Mouse (Mus musculus) cerebellum, adult 2 months (tissue): ENCODE data around the gene Junb. TPM values are rescaled to one million over a fixed set of nuclear protein-coding genes. Genes with fewer than 3 reads are reported as not detected.

ENCODE experiments used
- DNase-seq, 2 experiments: peaks; one replicate each; pipeline ENCODE4 v3.0.0; 2021
- H3K27ac ChIP-seq: fragments of 200-500 bp; 2 replicates; pipeline ENCODE4 v1.5.1; 2012; ENCODE audit warnings: low read length, control low read depth, inconsistent platforms; ENCODE audit not compliant: insufficient read depth
- H3K27me3 ChIP-seq: fragments of 200-500 bp; 2 replicates; pipeline ENCODE4 v1.6.1; 2012; ENCODE audit warnings: inconsistent platforms, mild to moderate bottlenecking, low read length, moderate library complexity; ENCODE audit not compliant: control insufficient read depth, insufficient read depth
- H3K4me1 ChIP-seq: fragments of 200-500 bp; 2 replicates; pipeline ENCODE4 v1.6.1; 2011; ENCODE audit warnings: low read length; ENCODE audit not compliant: control insufficient read depth, insufficient read depth
- H3K4me3 ChIP-seq: fragments of 200-500 bp; replicated peaks from 2 replicates; pipeline ENCODE3; 2011; ENCODE audit warnings: mild to moderate bottlenecking, low read depth, low read length, control low read depth; ENCODE audit not compliant: insufficient read depth
- CTCF ChIP-seq: fragments of 200-500 bp; IDR thresholded peaks from 2 replicates; pipeline ENCODE4 v1.5.1; 2011; ENCODE audit warnings: low read depth, mild to moderate bottlenecking, control low read depth, low read length, moderate library complexity, borderline replicate concordance; ENCODE audit not compliant: insufficient read depth
- POLR2A ChIP-seq: fragments of 200-500 bp; IDR thresholded peaks from 2 replicates; pipeline ENCODE4 v1.6.1; 2011; ENCODE audit warnings: low read length, control low read depth, borderline replicate concordance; ENCODE audit not compliant: insufficient read depth
- WGBS: fragments of 180-500 bp; shearing (Covaris S2); methylation state at CpG from one replicate; pipeline ENCODE4 v1.1.7; 2018; 5-methylcytosine and 5-hydroxymethylcytosine counted together
- polyA plus RNA-seq: library from polyadenylated mRNA; depleted of rRNA; stranded (reverse); fragments of >200 nt; gene quantifications from 2 replicates; pipeline ENCODE4 v1.2.3, GENCODE M21; 2012

Junb gene
- polyA plus RNA-seq, 1 experiment, result 12.8 TPM

DNA sequence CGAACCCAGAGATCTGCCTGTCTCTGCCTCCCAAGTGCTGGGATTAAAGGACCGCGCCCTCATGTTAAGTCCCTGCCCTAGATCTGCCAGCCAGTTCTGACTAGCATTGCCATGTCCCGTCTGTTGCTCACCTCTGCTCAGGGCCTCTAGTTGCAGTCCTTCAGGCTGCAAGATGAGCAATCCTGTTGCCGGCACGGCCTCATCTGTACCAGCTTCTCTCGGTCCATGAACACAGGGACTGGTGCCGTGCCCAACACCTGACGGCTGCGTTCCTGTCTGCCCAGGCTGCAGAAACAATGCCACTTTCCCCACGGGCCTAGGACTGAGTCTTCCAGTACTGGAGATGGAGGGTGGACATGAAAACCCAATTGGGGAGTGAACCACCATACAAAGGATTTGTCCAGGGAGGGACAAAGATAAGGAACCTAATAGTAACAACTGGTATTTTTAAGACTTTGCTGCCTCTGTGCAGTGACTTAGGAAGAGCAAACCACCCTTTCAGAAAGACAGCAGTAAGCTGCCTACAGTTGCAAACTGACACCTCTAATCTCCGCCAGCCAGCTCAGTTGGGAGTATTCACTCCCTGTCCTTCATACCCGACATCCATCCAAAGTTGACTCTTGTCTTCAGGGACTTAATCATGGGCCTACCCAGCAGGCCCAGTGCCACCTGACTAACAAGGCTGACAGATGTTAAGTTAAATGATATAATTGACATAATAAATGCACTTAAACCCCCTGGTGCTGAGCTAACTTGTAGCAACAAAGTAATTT is 10.8 kb downstream of the Junb start:
- no peak overlapping the region for H3K27ac ChIP-seq
- no peak for DNase-seq
- TF ChIP-seq CTCF (no peak), POLR2A (no peak)
- H3K27me3 ChIP-seq, result no peaks in the 10 kb centered on the region
- H3K4me1 ChIP-seq, result peaks cover 5% of the 10 kb centered on the region; the same call in 1 of the 2 replicates
- no peak overlapping the region for H3K4me3 ChIP-seq
- 90% methylated on average over 13 of the region's 13 CpGs for WGBS

GRCm38 (mm10) chr8:84966603-84967002 is 11.9 kb downstream of the Junb start:
- Histone ChIP-seq H3K27ac (no peak overlapping the region), H3K4me3 (no peak overlapping the region), H3K27me3 (no peaks in the 10 kb centered on the region), H3K4me1 (peaks cover 5% of the 10 kb centered on the region; the same call in 1 of the 2 replicates)
- no peak for DNase-seq
- TF ChIP-seq POLR2A (no peak), CTCF (no peak)
- 75% methylated on average over 3 of the region's 3 CpGs for WGBS

GRCm38 (mm10) chr8:84965731-84966291 is 12.7 kb downstream of the Junb start:
- WGBS, result under 1% methylated on average over 41 of the region's 41 CpGs
- Histone ChIP-seq H3K27me3 (no peaks in the 10 kb centered on the region), H3K27ac (peak overlapping the region; percentile 10; the same call in 1 of the 2 replicates), H3K4me1 (peaks cover 5% of the 10 kb centered on the region; the same call in 1 of the 2 replicates), H3K4me3 (peak overlapping the region; percentile 73)
- peak; percentile 91 to 95 for DNase-seq
- TF ChIP-seq POLR2A (peak; percentile 71; the same call in 1 of the 2 replicates), CTCF (0 out of 2 replicates have a peak, but pooled peaks have one; percentile 2)

GRCm38 (mm10) chr8:84963952-84964351 is 14.6 kb downstream of the Junb start:
- Histone ChIP-seq H3K27me3 (no peaks in the 10 kb centered on the region), H3K4me1 (peaks cover 3% of the 10 kb centered on the region; the same call in 1 of the 2 replicates), H3K27ac (no peak overlapping the region), H3K4me3 (no peak overlapping the region)
- no peak for DNase-seq
- WGBS, result 84% methylated on average over 4 of the region's 4 CpGs
- TF ChIP-seq CTCF (no peak), POLR2A (no peak)

GRCm38 (mm10) chr8:84959811-84960210 is 18.7 kb downstream of the Junb start:
- Histone ChIP-seq H3K4me3 (no peak overlapping the region), H3K4me1 (no peaks in the 10 kb centered on the region; the same call in 1 of the 2 replicates), H3K27me3 (no peaks in the 10 kb centered on the region), H3K27ac (no peak overlapping the region)
- TF ChIP-seq CTCF (no peak), POLR2A (no peak)
- no peak for DNase-seq
- WGBS, result 81% methylated on average over 7 of the region's 7 CpGs

GRCm38 (mm10) chr8:84956768-84957167 is 21.8 kb downstream of the Junb start:
- no peak overlapping the region for H3K4me3 ChIP-seq
- no peaks in the 10 kb centered on the region for H3K4me1 ChIP-seq
- no peak overlapping the region for H3K27ac ChIP-seq
- DNase-seq, result peak; percentile 69 to 82
- no peaks in the 10 kb centered on the region for H3K27me3 ChIP-seq
- 33% methylated on average over 2 of the region's 2 CpGs for WGBS
- TF ChIP-seq CTCF (peak; percentile 82), POLR2A (no peak)

GRCm38 (mm10) chr8:84952612-84953255 is 25.8 kb downstream of the Junb start:
- H3K4me1 ChIP-seq, result no peaks in the 10 kb centered on the region
- DNase-seq, result no peak
- WGBS, result 10% methylated on average over 18 of the region's 18 CpGs

DNA sequence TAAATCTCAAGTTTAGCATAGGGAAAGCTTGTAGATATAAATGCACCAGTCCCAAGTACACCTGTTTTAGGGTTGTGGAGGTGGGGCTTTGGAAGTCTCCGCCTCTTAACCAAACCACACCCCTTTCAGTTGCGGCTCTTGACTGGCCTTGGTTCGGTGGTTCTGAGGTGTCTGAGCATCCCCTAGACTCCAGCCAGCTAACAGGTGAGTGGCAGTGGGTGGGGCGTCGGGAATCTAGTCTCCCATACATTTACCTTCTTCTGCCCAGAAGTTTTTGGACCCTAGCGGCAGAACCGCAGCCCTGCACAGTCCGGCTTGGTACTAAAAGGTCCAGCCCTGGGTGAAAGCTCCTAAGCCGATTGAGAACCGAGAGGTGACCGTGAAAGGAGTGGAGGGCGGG is 28.8 kb downstream of the Junb start:
- H3K4me3 ChIP-seq, result no peak overlapping the region
- DNase-seq, result no peak
- no peak overlapping the region for H3K27ac ChIP-seq
- WGBS, result 25% methylated on average over 12 of the region's 12 CpGs
- H3K4me1 ChIP-seq, result peaks cover 6% of the 10 kb centered on the region; the same call in 1 of the 2 replicates
- no peak for TF ChIP-seq POLR2A
- no peak for TF ChIP-seq CTCF
- no peaks in the 10 kb centered on the region for H3K27me3 ChIP-seq

More at GRCm38 (mm10) chr8:84952612-84953255, 25.8 kb downstream of the Junb start:
- Histone ChIP-seq H3K4me3 (no peak overlapping the region), H3K27me3 (no peaks in the 10 kb centered on the region), H3K27ac (no peak overlapping the region)
- TF ChIP-seq CTCF (no peak), POLR2A (no peak)
